Mouse (Mus musculus) forelimb bud, embryonic 11.5 days (tissue): ENCODE measurements around the gene Dmrtc1c1.
"Not testable (repeated sequence)": the region's sequence is repeated elsewhere in the genome, so short reads cannot be mapped to it uniquely, and the experiment has no call there.

Experiments used
- DNase-seq: peaks from one replicate; pipeline ENCODE4 v3.0.0-alpha.2; 2012; ENCODE audit warnings: low read depth, low spot score

Dmrtc1c1 gene

GRCm38 (mm10) chrX:102802663-102803062 lies at the start of gene Dmrtc1c1:
Gene Dmrtc1c1, plus strand, starts transcription at chrX:102802963.
- DNase-seq = not testable (repeated sequence)

- DNase-seq = no peak
These were observed 36.9 kb upstream of the Dmrtc1c1 start for GRCm38 (mm10) chrX:102765878-102766277.

DNA sequence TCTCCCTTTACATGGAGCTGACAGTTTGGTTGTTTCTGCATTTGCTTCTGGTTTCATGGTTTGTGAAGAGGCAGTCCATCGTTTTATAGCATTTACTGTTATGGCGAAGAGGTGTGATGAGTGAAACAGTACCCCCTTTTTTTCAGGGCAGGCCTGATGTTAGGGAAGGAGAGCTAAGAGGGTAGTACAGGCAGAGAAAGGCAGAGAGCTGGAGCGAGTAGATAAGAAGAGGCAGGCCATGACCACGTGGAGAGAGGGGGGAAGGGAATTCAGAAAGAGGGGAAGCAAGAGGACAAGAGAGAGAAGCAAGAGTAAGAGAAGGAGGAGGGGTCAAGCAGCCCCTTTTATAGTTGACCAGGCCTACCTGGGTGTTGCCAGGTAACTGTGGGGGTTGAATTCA lies 9.5 kb downstream of the Dmrtc1c1 start:
- no peak for DNase-seq

GRCm38 (mm10) chrX:102854516-102854915 lies 51.8 kb downstream of the Dmrtc1c1 start, which contains the start of gene Dmrtc1c2:
Gene Dmrtc1c2, minus strand, starts transcription at chrX:102854616.
- not testable (repeated sequence) for DNase-seq
